Comparison of ENCODE assay signal across 8 mouse cellular contexts in genomic region chr11:84880971-84881370, GRCm38 (mm10). TPM values are rescaled to one million over a fixed set of nuclear protein-coding genes. Genes with fewer than 3 reads are reported as not detected.
DNase-seq lines count a peak whose midpoint lies in the region; ATAC-seq and TF ChIP-seq lines count a peak whose summit lies in the region.

No protein-coding gene starts in this region.

- H3K4me3 ChIP-seq in layer of hippocampus, adult 2 months, result peak overlapping the region; percentile 91
- H3K4me3 ChIP-seq in hindbrain, embryonic 15.5 days, result peak overlapping the region; percentile 82
- H3K4me3 ChIP-seq in midbrain, postnatal 0 days (ENCODE audit: low read depth, low read length), result peak overlapping the region; percentile 73

- 60% methylated on average over 9 of the region's 9 CpGs for WGBS in hindbrain, embryonic 15.5 days
- 61% methylated on average over 9 of the region's 9 CpGs for WGBS in midbrain, postnatal 0 days

- no peaks in the 10 kb centered on the region for H3K27me3 ChIP-seq in hindbrain, embryonic 15.5 days
- no peaks in the 10 kb centered on the region for H3K27me3 ChIP-seq in midbrain, postnatal 0 days (ENCODE audit: insufficient read depth, low read length)

- no peak for TF ChIP-seq CTCF in layer of hippocampus, adult 2 months (conservative IDR thresholded peaks at IDR 0.05)
- TF ChIP-seq CTCF in midbrain, postnatal 0 days (IDR thresholded peaks at IDR 0.05), result no peak

- ATAC-seq in hindbrain, embryonic 15.5 days (ENCODE audit: low FRiP score, low read depth), result no peak
- no peak for ATAC-seq in midbrain, postnatal 0 days (ENCODE audit: low FRiP score)

- peaks cover 19% of the 10 kb centered on the region for H3K4me1 ChIP-seq in hindbrain, embryonic 15.5 days (replicated peaks)
- no peaks in the 10 kb centered on the region; the same call in 1 of the 2 replicates for H3K4me1 ChIP-seq in midbrain, postnatal 0 days (ENCODE audit: insufficient read depth, low read length)

- DNase-seq in layer of hippocampus, adult 2 months (ENCODE audit: low spot score in 2 of 2), result no peak
- no peak for DNase-seq in layer of hippocampus, adult 11-12 months (ENCODE audit: low spot score)
- DNase-seq in c-Kit-positive CD71-positive TER-119-negative erythroid progenitor cells, embryonic 14.5 days (ENCODE audit: low read depth), result peak; percentile 46
- DNase-seq in midbrain, postnatal 0 days (ENCODE audit: low spot score), result no peak
- DNase-seq in adrenal gland, postnatal 36 days, result no peak
- no peak for DNase-seq in spleen, postnatal 36 days (ENCODE audit: low spot score in 2 of 2)
- no peak for DNase-seq in adipocyte (ENCODE audit: low spot score)

- H3K9me3 ChIP-seq in hindbrain, embryonic 15.5 days, result no peaks in the 10 kb centered on the region
- H3K9me3 ChIP-seq in midbrain, postnatal 0 days (ENCODE audit: low read length), result no peaks in the 10 kb centered on the region

- peak overlapping the region; percentile 88 for H3K9ac ChIP-seq in hindbrain, embryonic 15.5 days
- H3K9ac ChIP-seq in midbrain, postnatal 0 days (replicated peaks; ENCODE audit: low read length, poor library complexity, severe bottlenecking), result peak overlapping the region; percentile 82

- H3K4me2 ChIP-seq in hindbrain, embryonic 15.5 days, result peak overlapping the region; percentile 94
- peak overlapping the region; percentile 82 for H3K4me2 ChIP-seq in midbrain, postnatal 0 days (ENCODE audit: low read depth, low read length, poor library complexity, severe bottlenecking)

- peak overlapping the region; percentile 91; the same call in 1 of the 2 replicates for H3K27ac ChIP-seq in layer of hippocampus, adult 2 months
- peak overlapping the region; percentile 91 for H3K27ac ChIP-seq in hindbrain, embryonic 15.5 days (replicated peaks)
- H3K27ac ChIP-seq in midbrain, postnatal 0 days (ENCODE audit: low read depth, low read length), result peak overlapping the region; percentile 80

- peaks cover 13% of the 10 kb centered on the region for H3K36me3 ChIP-seq in hindbrain, embryonic 15.5 days
- peaks cover 18% of the 10 kb centered on the region; the same call in 1 of the 2 replicates for H3K36me3 ChIP-seq in midbrain, postnatal 0 days (ENCODE audit: insufficient read depth, low read length)

RNA-seq across cellular contexts. Expression of gene Pigw, which starts 0.9 kb away (rescaled TPM):
- total RNA-seq in layer of hippocampus, adult 2 months (2021), result 1 to 10 TPM; 7.4 to 7.5 TPM
- 2.2 and 2.3 TPM in 2 replicates for polyA plus RNA-seq in hindbrain, embryonic 15.5 days (2015; fragmentation: Nextera tagmentation; extraction: Ambion mirVana)
- total RNA-seq in midbrain, postnatal 0 days (2014; rRNA removed), result 1.9 and 3.7 TPM in 2 replicates
- 1.6 and 1.7 TPM in 2 replicates for polyA plus RNA-seq in midbrain, postnatal 0 days (2015; fragmentation: Nextera tagmentation; extraction: Ambion mirVana)
- total RNA-seq in adrenal gland, postnatal 36 days (2021), result 10 to 100 TPM in 1 of 2 experiments, 1 to 10 TPM in 1; 9.1 to 10.3 TPM

RNA-seq across cellular contexts. Expression of gene Myo19, which starts 1.0 kb away (rescaled TPM):
- 10 to 100 TPM in 1 of 2 experiments, 1 to 10 TPM in 1; 8.9 to 11.5 TPM for total RNA-seq in layer of hippocampus, adult 2 months (2021)
- 6.8 and 7.7 TPM in 2 replicates for polyA plus RNA-seq in hindbrain, embryonic 15.5 days (2015; fragmentation: Nextera tagmentation; extraction: Ambion mirVana)
- total RNA-seq in midbrain, postnatal 0 days (2014; rRNA removed), result 9.4 and 13.6 TPM in 2 replicates
- 4.4 and 4.7 TPM in 2 replicates for polyA plus RNA-seq in midbrain, postnatal 0 days (2015; fragmentation: Nextera tagmentation; extraction: Ambion mirVana)
- 10 to 100 TPM; 10.2 to 13.9 TPM for total RNA-seq in adrenal gland, postnatal 36 days (2021)

RNA-seq across cellular contexts. Expression of gene Ggnbp2, which starts 10.4 kb away (rescaled TPM):
- total RNA-seq in layer of hippocampus, adult 2 months (2021), result 10 to 100 TPM; 87.7 to 92.2 TPM
- polyA plus RNA-seq in hindbrain, embryonic 15.5 days (2015; fragmentation: Nextera tagmentation; extraction: Ambion mirVana), result 68.9 and 72.9 TPM in 2 replicates
- 39.2 and 52.1 TPM in 2 replicates for total RNA-seq in midbrain, postnatal 0 days (2014; rRNA removed)
- polyA plus RNA-seq in midbrain, postnatal 0 days (2015; fragmentation: Nextera tagmentation; extraction: Ambion mirVana), result 62.9 and 65.8 TPM in 2 replicates
- total RNA-seq in adrenal gland, postnatal 36 days (2021), result 10 to 100 TPM; 66.6 to 71.7 TPM

RNA-seq across cellular contexts. Expression of gene Znhit3, which starts 35.2 kb away (rescaled TPM):
- total RNA-seq in layer of hippocampus, adult 2 months (2021), result 10 to 100 TPM; 30.7 to 32.1 TPM
- polyA plus RNA-seq in hindbrain, embryonic 15.5 days (2015; fragmentation: Nextera tagmentation; extraction: Ambion mirVana), result 67.6 and 67.9 TPM in 2 replicates
- 30.0 and 36.0 TPM in 2 replicates for total RNA-seq in midbrain, postnatal 0 days (2014; rRNA removed)
- polyA plus RNA-seq in midbrain, postnatal 0 days (2015; fragmentation: Nextera tagmentation; extraction: Ambion mirVana), result 79.7 and 86.3 TPM in 2 replicates
- total RNA-seq in adrenal gland, postnatal 36 days (2021), result 10 to 100 TPM; 12.0 to 15.3 TPM

RNA-seq across cellular contexts. Expression of gene Dhrs11, which starts 52.2 kb away (rescaled TPM):
- total RNA-seq in layer of hippocampus, adult 2 months (2021), result 1 to 10 TPM; 6.2 TPM
- 8.6 and 10.5 TPM in 2 replicates for polyA plus RNA-seq in hindbrain, embryonic 15.5 days (2015; fragmentation: Nextera tagmentation; extraction: Ambion mirVana)
- 7.6 and 10.1 TPM in 2 replicates for total RNA-seq in midbrain, postnatal 0 days (2014; rRNA removed)
- polyA plus RNA-seq in midbrain, postnatal 0 days (2015; fragmentation: Nextera tagmentation; extraction: Ambion mirVana), result 9.1 and 12.3 TPM in 2 replicates
- total RNA-seq in adrenal gland, postnatal 36 days (2021), result 10 to 100 TPM; 36.4 to 45.0 TPM
